Mouse (Mus musculus): ENCODE data around the gene Mast1.

GRCm38 (mm10) chr8:84928456-84929306 is 8.5 kb downstream of the Mast1 start:
- peak; percentile 92 for TF ChIP-seq CTCF (IDR thresholded peaks at IDR 0.05; ENCODE audit: control insufficient read depth, insufficient read depth, insufficient read length)
- no peak for TF ChIP-seq USF1 (IDR thresholded peaks at IDR 0.05; ENCODE audit: low read depth)
- TF ChIP-seq CEBPB (IDR thresholded peaks at IDR 0.05; ENCODE audit: low read depth) = no peak
- no peak for TF ChIP-seq MAX (IDR thresholded peaks at IDR 0.05)
- no peak for TF ChIP-seq MYOD1 (IDR thresholded peaks at IDR 0.05; ENCODE audit: control insufficient read depth, insufficient read length, low read depth)
- no peak for TF ChIP-seq MYOG (IDR thresholded peaks at IDR 0.05; ENCODE audit: control insufficient read depth, extremely low read depth, insufficient read length)
- no peak for TF ChIP-seq FOSL1 (IDR thresholded peaks at IDR 0.05; ENCODE audit: insufficient read depth, low read length, poor library complexity, severe bottlenecking)

All from C2C12 (cell line).